Mouse (Mus musculus) frontal cortex, postnatal 25 days (tissue): Measurements from ENCODE around the gene Mfap1b.
A peak's percentile ranks its signal among the peaks of the same experiment; 100 is the strongest.

Source experiments
- DNase-seq, 2 experiments: peaks; one replicate each; pipeline ENCODE4 v3.0.0; 2022; ENCODE audit warnings: low spot score in 2 of 2

Mfap1b gene

GRCm38 (mm10) chr2:121434854-121435253 lies 39.0 kb downstream of the Mfap1b start:
- DNase-seq = no peak

- DNase-seq = no peak
Observed at GRCm38 (mm10) chr2:121425890-121426289, 48.0 kb downstream of the Mfap1b start.

GRCm38 (mm10) chr2:121423166-121423565 lies 50.7 kb downstream of the Mfap1b start:
- DNase-seq = no peak

- DNase-seq = no peak
Observed at GRCm38 (mm10) chr2:121418476-121418875, 55.4 kb downstream of the Mfap1b start.

GRCm38 (mm10) chr2:121416356-121416755 lies 57.5 kb downstream of the Mfap1b start:
- DNase-seq = no peak

- no peak for DNase-seq
Observed at GRCm38 (mm10) chr2:121415591-121415990, 58.3 kb downstream of the Mfap1b start.

GRCm38 (mm10) chr2:121415103-121415502 lies 58.8 kb downstream of the Mfap1b start:
- DNase-seq = no peak

GRCm38 (mm10) chr2:121414139-121414685 lies 59.7 kb downstream of the Mfap1b start:
- no peak for DNase-seq

- DNase-seq = peak; percentile 79 to 86
Observed at GRCm38 (mm10) chr2:121413387-121414042, 60.4 kb downstream of the Mfap1b start, which contains the start of the genes Pdia3 and Catsper2. TSS of gene Pdia3 (plus strand) at chr2:121413775. TSS of gene Catsper2 (minus strand) at chr2:121413792.

- DNase-seq = no peak
Observed at GRCm38 (mm10) chr2:121412843-121413386, 61.0 kb downstream of the Mfap1b start.
